Mouse (Mus musculus) hindbrain, embryonic 11.5 days (tissue): ENCODE measurements around the gene Myo3b. TPM values are rescaled to one million over a fixed set of nuclear protein-coding genes. Genes with fewer than 3 reads are reported as not detected.

Experiments
- ATAC-seq: fragments of 200-750 bp; cut with Nextera tagmentation; 2 replicates; pipeline ENCODE4 v1.8.0; 2017; ENCODE audit warnings: mild to moderate bottlenecking, moderate TSS enrichment, moderate library complexity; ENCODE audit not compliant: low FRiP score
- DNase-seq: peaks from one replicate; pipeline ENCODE4 v3.0.0-alpha.2; 2015; ENCODE audit warnings: low spot score
- H3K27ac ChIP-seq: fragments of 300-500 bp; sonication (generic); 2 replicates; pipeline ENCODE4 v1.5.1; 2014; ENCODE audit warnings: mild to moderate bottlenecking, low read depth, low read length
- H3K27me3 ChIP-seq: fragments of 300-500 bp; sonication (generic); 2 replicates; pipeline ENCODE4 v1.6.1; 2014; ENCODE audit warnings: mild to moderate bottlenecking, low read length, moderate library complexity, mixed read lengths; ENCODE audit not compliant: control insufficient read depth, insufficient read depth
- H3K36me3 ChIP-seq: fragments of 300-500 bp; sonication (generic); 2 replicates; pipeline ENCODE4 v1.6.1; 2014; ENCODE audit warnings: mild to moderate bottlenecking, low read length, moderate library complexity, mixed read lengths; ENCODE audit not compliant: control insufficient read depth, insufficient read depth
- H3K4me1 ChIP-seq: fragments of 300-500 bp; sonication (generic); replicated peaks from 2 replicates; pipeline ENCODE4 v1.6.1; 2014; ENCODE audit warnings: low read length, mixed read lengths; ENCODE audit not compliant: control insufficient read depth, insufficient read depth
- H3K4me2 ChIP-seq: fragments of 300-500 bp; sonication (generic); replicated peaks from 2 replicates; pipeline ENCODE4 v1.6.1; 2014; ENCODE audit warnings: mild to moderate bottlenecking, low read depth, low read length
- H3K4me3 ChIP-seq: fragments of 300-500 bp; sonication (generic); 2 replicates; pipeline ENCODE4 v1.5.1; 2014; ENCODE audit warnings: low read depth, low read length
- H3K9ac ChIP-seq: fragments of 300-500 bp; sonication (generic); 2 replicates; pipeline ENCODE4 v1.6.1; 2014; ENCODE audit warnings: low read depth, low read length
- H3K9me3 ChIP-seq: fragments of 300-500 bp; sonication (generic); 2 replicates; pipeline ENCODE4 v1.6.1; 2016; ENCODE audit warnings: low read length; ENCODE audit not compliant: control insufficient read depth
- WGBS: fragments of 180-500 bp; shearing (Covaris S2); extraction: QIAGEN DNeasy Blood & Tissue Kit; methylation state at CpG from one replicate; pipeline ENCODE4 v1.1.7; 2014; 5-methylcytosine and 5-hydroxymethylcytosine counted together
- polyA plus RNA-seq: library from polyadenylated mRNA; unstranded; fragments of >200 nt; fragmentation: Nextera tagmentation; extraction: Ambion mirVana; gene quantifications from 2 replicates; pipeline ENCODE4 v1.2.1, GENCODE M21; 2014

Myo3b gene
- polyA plus RNA-seq, 1 experiment from 2014 or later, result 0.09 TPM

- DNase-seq (no peak), ATAC-seq (no peak)
- no peak overlapping the region for H3K4me2 ChIP-seq
These were observed 120.6 kb downstream of the Myo3b start for GRCm38 (mm10) chr2:70159543-70159942.

DNA sequence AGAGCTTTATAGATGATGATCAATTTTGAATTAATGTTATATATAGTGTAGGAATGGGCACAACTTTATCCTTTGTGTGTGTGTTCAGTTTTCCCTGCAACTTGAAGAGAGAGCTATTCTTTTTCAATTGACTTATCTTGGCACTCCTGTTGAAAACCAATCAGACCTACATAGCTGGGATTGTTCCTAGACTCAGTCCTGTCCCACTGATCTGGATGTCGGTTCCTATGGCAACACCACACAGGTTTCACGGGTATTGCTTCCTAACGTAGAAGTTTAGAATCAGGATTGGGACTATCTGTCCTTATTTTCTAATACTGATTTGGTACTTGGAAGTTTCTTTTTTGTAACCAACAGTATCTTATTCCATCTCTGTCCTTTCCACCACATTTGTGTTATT, 127.3 kb downstream of the Myo3b start:
- peaks cover 6% of the 10 kb centered on the region; the same call in 1 of the 2 replicates for H3K4me1 ChIP-seq
- no peak overlapping the region for H3K9ac ChIP-seq
- ATAC-seq (no peak), DNase-seq (no peak)
- no peak overlapping the region for H3K4me2 ChIP-seq
- H3K36me3 ChIP-seq, result no peaks in the 10 kb centered on the region
- WGBS, result 58% methylated on average over 3 of the region's 3 CpGs
- H3K27ac ChIP-seq, result no peak overlapping the region
- no peaks in the 10 kb centered on the region for H3K27me3 ChIP-seq
- H3K4me3 ChIP-seq, result no peak overlapping the region
- H3K9me3 ChIP-seq, result no peaks in the 10 kb centered on the region

More at GRCm38 (mm10) chr2:70159543-70159942, 120.6 kb downstream of the Myo3b start:
- Histone ChIP-seq H3K4me3 (no peak overlapping the region), H3K27me3 (no peaks in the 10 kb centered on the region), H3K9me3 (no peaks in the 10 kb centered on the region), H3K4me1 (no peaks in the 10 kb centered on the region), H3K27ac (no peak overlapping the region), H3K9ac (no peak overlapping the region), H3K36me3 (no peaks in the 10 kb centered on the region)
- WGBS, result 50% methylated on average over 8 of the region's 8 CpGs

- ATAC-seq, result peak; percentile 49; the same call in 1 of the 2 replicates
- Histone ChIP-seq H3K9ac (no peak overlapping the region), H3K4me1 (peaks cover 6% of the 10 kb centered on the region; the same call in 1 of the 2 replicates), H3K27ac (0 out of 2 replicates have a peak overlapping the region, but pooled peaks have one; percentile 24), H3K4me3 (no peak overlapping the region), H3K27me3 (no peaks in the 10 kb centered on the region), H3K36me3 (no peaks in the 10 kb centered on the region), H3K4me2 (no peak overlapping the region), H3K9me3 (no peaks in the 10 kb centered on the region)
- DNase-seq, result peak; percentile 21
- 52% methylated on average over 17 of the region's 17 CpGs for WGBS
These were observed 129.3 kb downstream of the Myo3b start for GRCm38 (mm10) chr2:70167944-70168935.

GRCm38 (mm10) chr2:70170469-70170868, 131.5 kb downstream of the Myo3b start:
- peaks cover 6% of the 10 kb centered on the region; the same call in 1 of the 2 replicates for H3K4me1 ChIP-seq
- H3K4me2 ChIP-seq, result no peak overlapping the region
- H3K27me3 ChIP-seq, result no peaks in the 10 kb centered on the region
- ATAC-seq (no peak), DNase-seq (no peak)
- no peak overlapping the region for H3K27ac ChIP-seq
- no peaks in the 10 kb centered on the region for H3K36me3 ChIP-seq
- no peak overlapping the region for H3K4me3 ChIP-seq
- no peak overlapping the region for H3K9ac ChIP-seq
- H3K9me3 ChIP-seq, result no peaks in the 10 kb centered on the region
- WGBS, result 89% methylated on average over 5 of the region's 5 CpGs

DNA sequence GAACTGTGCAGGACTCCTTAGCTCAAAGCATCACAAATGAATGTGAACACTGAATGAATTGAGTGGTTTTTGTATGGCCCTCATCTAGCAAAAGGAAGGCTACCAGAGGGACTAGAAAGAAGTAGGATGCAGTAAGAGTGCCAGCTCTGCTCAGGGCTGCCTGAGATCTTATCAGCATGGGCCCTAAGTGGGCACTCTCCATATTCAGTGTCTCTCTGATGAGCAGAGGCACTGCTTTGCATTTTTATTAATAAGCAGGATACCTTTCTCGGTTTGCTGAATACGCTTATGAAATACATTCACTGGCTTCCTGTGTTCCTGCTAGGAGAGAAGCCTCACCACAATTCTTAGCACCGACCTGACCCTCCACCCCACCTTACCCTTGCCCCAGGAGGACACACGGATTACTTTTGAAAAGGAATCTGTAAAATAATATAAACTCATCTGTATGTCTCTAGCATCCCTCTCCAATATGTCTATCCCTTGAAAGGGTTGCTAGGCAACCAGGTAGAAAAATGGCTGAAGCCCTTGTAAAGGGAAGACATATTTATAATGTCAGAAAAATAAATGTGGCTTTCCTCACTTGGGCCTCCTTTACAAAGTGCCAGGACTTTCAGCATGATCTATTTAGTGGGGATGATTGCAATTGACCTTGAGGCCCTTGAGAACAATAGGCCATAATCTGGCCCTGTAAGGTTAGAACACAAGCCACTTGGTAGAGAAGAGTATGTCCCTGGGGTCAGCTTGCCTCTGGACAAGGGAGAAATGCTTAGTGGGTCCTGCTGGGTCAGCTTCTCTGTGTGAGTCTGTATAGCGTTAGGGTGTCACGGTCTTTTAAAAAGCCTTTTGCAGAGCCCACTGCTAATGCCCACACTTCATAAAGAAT, 138.1 kb downstream of the Myo3b start:
- 0 out of 2 replicates have a peak, but pooled peaks cover 3% of the 10 kb centered on the region for H3K4me1 ChIP-seq
- no peak overlapping the region for H3K4me2 ChIP-seq
- no peaks in the 10 kb centered on the region for H3K36me3 ChIP-seq
- H3K9ac ChIP-seq, result no peak overlapping the region
- no peaks in the 10 kb centered on the region for H3K27me3 ChIP-seq
- no peak overlapping the region for H3K4me3 ChIP-seq
- H3K27ac ChIP-seq, result peak overlapping the region; percentile 61
- WGBS, result 46% methylated on average over 6 of the region's 6 CpGs
- no peaks in the 10 kb centered on the region for H3K9me3 ChIP-seq
- DNase-seq, result peak; percentile 22
- ATAC-seq, result peak; percentile 65

DNA sequence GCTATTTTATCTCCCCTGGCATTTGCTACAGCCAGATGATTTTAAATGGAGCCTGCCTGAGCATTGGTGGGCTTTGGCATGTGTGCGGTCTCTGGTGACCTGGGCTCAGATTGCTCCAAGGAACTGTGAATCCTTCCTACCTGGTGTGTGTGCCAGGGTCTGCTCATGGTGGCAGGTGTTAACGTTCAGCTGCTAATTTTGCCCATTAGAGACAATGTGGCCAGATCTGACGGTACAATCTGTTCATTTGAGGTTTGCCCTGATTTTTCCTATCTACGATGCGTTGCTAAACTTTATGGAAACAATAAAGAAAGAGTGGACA, 138.7 kb downstream of the Myo3b start:
- no peak overlapping the region for H3K4me2 ChIP-seq
- no peaks in the 10 kb centered on the region for H3K36me3 ChIP-seq
- 46% methylated on average over 5 of the region's 5 CpGs for WGBS
- no peaks in the 10 kb centered on the region for H3K9me3 ChIP-seq
- peak overlapping the region; percentile 61 for H3K27ac ChIP-seq
- no peak overlapping the region for H3K9ac ChIP-seq
- peak; percentile 60; the same call in 1 of the 2 replicates for ATAC-seq
- no peak overlapping the region for H3K4me3 ChIP-seq
- DNase-seq, result peak; percentile 31
- no peaks in the 10 kb centered on the region for H3K27me3 ChIP-seq
- H3K4me1 ChIP-seq, result 0 out of 2 replicates have a peak, but pooled peaks cover 3% of the 10 kb centered on the region

DNA sequence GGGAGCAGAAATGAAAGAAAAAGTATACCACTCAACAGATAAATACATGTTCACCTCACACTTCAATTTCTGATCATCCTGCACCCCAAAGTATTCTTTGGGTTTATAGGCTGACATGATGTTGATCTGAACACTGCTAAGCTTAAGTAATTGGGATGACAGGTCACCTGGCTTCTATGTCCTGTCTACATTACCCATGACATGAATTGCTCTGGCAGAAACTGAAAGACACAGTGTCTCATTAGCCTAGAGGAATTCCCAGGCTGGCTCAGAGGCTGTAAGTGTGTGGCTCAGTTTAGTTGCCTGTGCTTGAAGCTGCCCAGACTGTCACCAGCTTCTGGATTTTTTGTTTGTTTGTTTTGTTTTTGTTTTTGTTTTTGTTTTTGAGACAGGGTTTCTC, 139.3 kb downstream of the Myo3b start:
- H3K27me3 ChIP-seq, result no peaks in the 10 kb centered on the region
- no peak for DNase-seq
- H3K4me1 ChIP-seq, result 0 out of 2 replicates have a peak, but pooled peaks cover 3% of the 10 kb centered on the region
- no peak overlapping the region for H3K9ac ChIP-seq
- 0 out of 2 replicates have a peak overlapping the region, but pooled peaks have one; percentile 0 for H3K27ac ChIP-seq
- H3K36me3 ChIP-seq, result no peaks in the 10 kb centered on the region
- no peak overlapping the region for H3K4me2 ChIP-seq
- ATAC-seq, result peak; percentile 40; the same call in 1 of the 2 replicates
- no peaks in the 10 kb centered on the region for H3K9me3 ChIP-seq
- no peak overlapping the region for H3K4me3 ChIP-seq

- no peak for ATAC-seq
- 91% methylated on average over 8 of the region's 8 CpGs for WGBS
These were observed 143.3 kb downstream of the Myo3b start for GRCm38 (mm10) chr2:70182150-70182670.

More at GRCm38 (mm10) chr2:70182150-70182670, 143.3 kb downstream of the Myo3b start:
- H3K9ac ChIP-seq, result no peak overlapping the region
- no peaks in the 10 kb centered on the region for H3K27me3 ChIP-seq
- H3K4me3 ChIP-seq, result no peak overlapping the region
- no peaks in the 10 kb centered on the region for H3K9me3 ChIP-seq
- no peaks in the 10 kb centered on the region for H3K36me3 ChIP-seq
- no peak for DNase-seq
- no peak overlapping the region for H3K27ac ChIP-seq
- H3K4me1 ChIP-seq, result 0 out of 2 replicates have a peak, but pooled peaks cover 3% of the 10 kb centered on the region
- H3K4me2 ChIP-seq, result no peak overlapping the region
